Mouse (Mus musculus): ENCODE measurements around the gene Cbfa2t2.

DNA sequence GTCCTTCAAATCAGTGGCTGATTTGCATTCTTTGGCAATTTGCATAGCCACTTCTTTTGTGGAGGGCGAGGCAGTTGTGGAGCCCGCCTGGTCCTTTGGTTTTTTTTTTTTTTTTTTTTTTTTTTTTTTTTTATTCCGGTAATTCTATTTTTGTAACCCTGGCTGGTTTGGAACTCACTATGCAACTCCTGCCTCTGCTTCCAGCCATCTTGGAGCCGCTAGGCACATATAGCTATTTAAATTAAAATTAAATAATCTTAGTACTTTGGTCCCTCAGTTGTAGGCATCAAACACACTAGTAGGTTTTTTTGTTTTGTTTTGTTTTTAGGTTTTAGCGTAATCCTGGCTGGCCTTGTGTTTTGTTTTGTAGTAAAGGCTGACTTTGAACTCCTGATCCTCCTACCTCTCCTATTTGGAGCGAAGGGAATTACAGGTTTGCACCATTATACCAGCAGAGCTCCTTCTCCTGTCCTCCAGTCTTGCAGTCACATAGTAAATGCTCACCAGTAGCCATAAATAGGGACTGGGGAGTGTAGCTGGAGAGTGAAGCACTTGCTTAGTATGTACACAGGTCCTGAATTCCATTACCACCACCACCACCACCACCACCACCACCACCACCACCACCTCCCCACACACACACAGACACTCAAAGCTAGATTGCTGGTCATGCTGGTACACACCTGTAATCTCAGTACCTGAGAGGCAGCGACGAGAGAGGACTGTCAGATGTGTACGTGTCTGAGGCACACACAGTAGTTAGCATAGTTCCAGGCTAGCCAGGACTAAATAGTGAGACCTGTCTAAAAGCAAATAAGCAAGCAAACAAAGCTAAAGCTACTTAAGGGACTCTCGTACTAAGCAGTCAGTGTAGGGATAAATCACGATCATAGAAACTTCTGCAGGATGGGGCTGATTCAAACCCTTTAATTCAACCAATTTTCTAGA is 9.1 kb upstream of the Cbfa2t2 start:
- no peak for TF ChIP-seq POLR2A (IDR thresholded peaks at IDR 0.05; ENCODE audit: extremely low read depth, insufficient read depth, low read length)
- no peak for TF ChIP-seq CTCF (IDR thresholded peaks at IDR 0.05; ENCODE audit: low read depth, low read length)

Measured in liver, adult 2 months (tissue).